Mouse (Mus musculus) frontal cortex, adult 2 months (tissue): ENCODE data around the gene Kif1bp. TPM values are rescaled to one million over a fixed set of nuclear protein-coding genes. Genes with fewer than 3 reads are reported as not detected.
"Not testable (repeated sequence)": the region's sequence is repeated elsewhere in the genome, so short reads cannot be mapped to it uniquely, and the experiment has no call there.

Experiments
- DNase-seq, 2 experiments: peaks; one replicate each; pipeline ENCODE4 v3.0.0; 2022; ENCODE audit warnings: low spot score in 1 of 2; ENCODE audit errors: extremely low spot score in 1 of 2
- polyA plus RNA-seq: library from polyadenylated mRNA; depleted of rRNA; stranded (reverse); fragments of >200 nt; gene quantifications from 2 replicates; pipeline ENCODE4 v1.2.3, GENCODE M21; 2012; rRNA removed

Kif1bp gene
- polyA plus RNA-seq, 1 experiment = 127 TPM

- DNase-seq = no peak
Observed at GRCm38 (mm10) chr10:62512855-62513254, 65.4 kb downstream of the Kif1bp start.

- no peak for DNase-seq
Observed at GRCm38 (mm10) chr10:62511528-62511927, 66.7 kb downstream of the Kif1bp start.

- DNase-seq = no peak
Observed at GRCm38 (mm10) chr10:62509032-62509656, 69.1 kb downstream of the Kif1bp start.

- no peak for DNase-seq
Observed at GRCm38 (mm10) chr10:62508459-62508858, 69.8 kb downstream of the Kif1bp start.

- no peak for DNase-seq
Observed at GRCm38 (mm10) chr10:62507591-62508308, 70.5 kb downstream of the Kif1bp start.

- no peak for DNase-seq
Observed at GRCm38 (mm10) chr10:62507071-62507470, 71.2 kb downstream of the Kif1bp start.

GRCm38 (mm10) chr10:62506019-62506556 is 72.2 kb downstream of the Kif1bp start:
- DNase-seq = no peak

- DNase-seq = no peak
Observed at GRCm38 (mm10) chr10:62505224-62505983, 72.9 kb downstream of the Kif1bp start.

GRCm38 (mm10) chr10:62503836-62504628 is 74.2 kb downstream of the Kif1bp start:
- no peak for DNase-seq

- no peak for DNase-seq
Observed at GRCm38 (mm10) chr10:62503353-62503752, 74.9 kb downstream of the Kif1bp start.

GRCm38 (mm10) chr10:62501951-62502350 is 76.3 kb downstream of the Kif1bp start:
- no peak for DNase-seq

- DNase-seq = no peak
Observed at GRCm38 (mm10) chr10:62500916-62501615, 77.2 kb downstream of the Kif1bp start.

- peak; percentile 20 to 81 for DNase-seq
Observed at GRCm38 (mm10) chr10:62500088-62500915, 78.0 kb downstream of the Kif1bp start.

- DNase-seq = not testable (repeated sequence)
Observed at GRCm38 (mm10) chr10:62491681-62492080, 86.6 kb downstream of the Kif1bp start.

Other genes starting within 250 kb of the Kif1bp start
- 206 and 220 TPM in 2 replicates for gene Hk1, start 198.5 kb downstream of the Kif1bp start, polyA plus RNA-seq
- 14.2 and 16.0 TPM in 2 replicates for gene Hkdc1, start 156.0 kb downstream of the Kif1bp start, polyA plus RNA-seq
- gene 4930507D05Rik, start 129.0 kb downstream of the Kif1bp start, polyA plus RNA-seq = 0.95 and 1.1 TPM in 2 replicates
- gene Supv3l1, start 128.7 kb downstream of the Kif1bp start, polyA plus RNA-seq = 30.0 and 33.8 TPM in 2 replicates
- gene Vps26a, start 91.7 kb downstream of the Kif1bp start, polyA plus RNA-seq = 37.0 and 41.5 TPM in 2 replicates
- gene Srgn, start 51.0 kb downstream of the Kif1bp start, polyA plus RNA-seq = 15.3 and 18.9 TPM in 2 replicates
- 17.3 and 20.8 TPM in 2 replicates for gene Ddx21, start 23.8 kb upstream of the Kif1bp start, polyA plus RNA-seq
- 88.5 and 95.5 TPM in 2 replicates for gene Ddx50, start 72.8 kb upstream of the Kif1bp start, polyA plus RNA-seq
- 3.2 and 3.6 TPM in 2 replicates for gene Stox1, start 147.7 kb upstream of the Kif1bp start, polyA plus RNA-seq
- gene Ccar1, start 213.8 kb upstream of the Kif1bp start, polyA plus RNA-seq = 40.7 and 43.9 TPM in 2 replicates